Mouse (Mus musculus) urinary bladder, postnatal 14 days (tissue): Measurements from ENCODE around the gene Zfyve28.
A peak's percentile ranks its signal among the peaks of the same experiment; 100 is the strongest.

Source experiments
- DNase-seq: peaks from one replicate; pipeline ENCODE4 v3.0.0; 2021; ENCODE audit warnings: low spot score

Gene Zfyve28

GRCm38 (mm10) chr5:34252307-34252966, 35.8 kb downstream of the Zfyve28 start:
- DNase-seq: no peak

GRCm38 (mm10) chr5:34251794-34252193, 36.5 kb downstream of the Zfyve28 start:
- DNase-seq: no peak

- DNase-seq: no peak
Observed at GRCm38 (mm10) chr5:34250090-34250489, 38.2 kb downstream of the Zfyve28 start.

- DNase-seq: no peak
Observed at GRCm38 (mm10) chr5:34249132-34249531, 39.1 kb downstream of the Zfyve28 start.

GRCm38 (mm10) chr5:34246443-34246842, 41.8 kb downstream of the Zfyve28 start:
- DNase-seq: no peak

- no peak for DNase-seq
Observed at GRCm38 (mm10) chr5:34243062-34243461, 45.2 kb downstream of the Zfyve28 start.

- peak; percentile 60 for DNase-seq
Observed at GRCm38 (mm10) chr5:34242224-34242963, 45.9 kb downstream of the Zfyve28 start.

- DNase-seq: no peak
Observed at GRCm38 (mm10) chr5:34238444-34238843, 49.8 kb downstream of the Zfyve28 start.

- DNase-seq: peak; percentile 29
Observed at GRCm38 (mm10) chr5:34235898-34236420, 52.3 kb downstream of the Zfyve28 start.

GRCm38 (mm10) chr5:34235056-34235455, 53.2 kb downstream of the Zfyve28 start:
- DNase-seq: no peak

- no peak for DNase-seq
Observed at GRCm38 (mm10) chr5:34233221-34233515, 55.1 kb downstream of the Zfyve28 start.

- DNase-seq: no peak
Observed at GRCm38 (mm10) chr5:34232481-34233220, 55.6 kb downstream of the Zfyve28 start.

- no peak for DNase-seq
Observed at GRCm38 (mm10) chr5:34231901-34232300, 56.3 kb downstream of the Zfyve28 start.

GRCm38 (mm10) chr5:34230599-34231485, 57.4 kb downstream of the Zfyve28 start:
- no peak for DNase-seq

GRCm38 (mm10) chr5:34229503-34229902, 58.7 kb downstream of the Zfyve28 start:
- DNase-seq: no peak

GRCm38 (mm10) chr5:34225516-34225915, 62.7 kb downstream of the Zfyve28 start:
- DNase-seq: no peak

- DNase-seq: no peak
Observed at GRCm38 (mm10) chr5:34224515-34224914, 63.7 kb downstream of the Zfyve28 start.

- no peak for DNase-seq
Observed at GRCm38 (mm10) chr5:34220001-34220400, 68.2 kb downstream of the Zfyve28 start.

- DNase-seq: no peak
Observed at GRCm38 (mm10) chr5:34218672-34219071, 69.6 kb downstream of the Zfyve28 start.

GRCm38 (mm10) chr5:34217756-34218155, 70.5 kb downstream of the Zfyve28 start:
- no peak for DNase-seq

- no peak for DNase-seq
Observed at GRCm38 (mm10) chr5:34216025-34216424, 72.2 kb downstream of the Zfyve28 start.

- DNase-seq: no peak
Observed at GRCm38 (mm10) chr5:34213659-34214058, 74.6 kb downstream of the Zfyve28 start.
